Mouse (Mus musculus): Measurements from ENCODE around the gene Dusp10.

Gene Dusp10

DNA sequence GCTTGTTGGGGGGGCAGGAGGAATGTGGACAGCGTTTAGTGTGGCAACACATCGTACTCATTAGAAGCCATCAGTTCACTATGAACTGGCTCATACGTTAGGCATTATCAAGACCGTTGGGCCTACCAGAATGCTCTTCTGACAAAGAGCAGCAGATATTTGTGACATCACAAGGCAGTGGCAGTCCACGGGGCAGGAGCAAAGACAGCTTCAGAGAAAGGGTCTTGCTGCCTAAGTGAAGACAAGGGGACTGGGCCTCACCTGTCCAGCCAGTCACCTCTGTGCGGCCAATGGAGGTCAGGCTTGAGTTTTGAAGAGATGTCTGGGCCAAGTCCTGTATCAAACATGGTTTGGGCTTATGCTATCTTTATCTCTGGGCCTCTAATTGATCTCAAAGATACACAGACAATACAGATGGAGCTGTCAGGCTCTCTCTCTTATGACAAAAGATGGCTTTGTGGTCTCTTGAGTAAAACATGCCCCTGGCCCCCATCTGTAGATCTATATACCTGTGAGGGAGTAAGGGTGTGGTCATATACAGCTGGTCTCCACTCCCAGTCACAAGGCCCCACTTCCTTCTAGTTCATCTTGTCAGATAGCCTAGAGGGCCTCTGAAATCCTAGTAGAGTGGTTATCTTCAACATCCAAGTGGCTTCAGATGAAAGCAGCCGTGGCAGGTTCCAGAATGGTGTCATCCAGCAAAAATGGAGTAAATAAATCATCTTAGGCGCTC, 17.1 kb downstream of the Dusp10 start:
- no peak for DNase-seq (ENCODE audit: low spot score)

DNA sequence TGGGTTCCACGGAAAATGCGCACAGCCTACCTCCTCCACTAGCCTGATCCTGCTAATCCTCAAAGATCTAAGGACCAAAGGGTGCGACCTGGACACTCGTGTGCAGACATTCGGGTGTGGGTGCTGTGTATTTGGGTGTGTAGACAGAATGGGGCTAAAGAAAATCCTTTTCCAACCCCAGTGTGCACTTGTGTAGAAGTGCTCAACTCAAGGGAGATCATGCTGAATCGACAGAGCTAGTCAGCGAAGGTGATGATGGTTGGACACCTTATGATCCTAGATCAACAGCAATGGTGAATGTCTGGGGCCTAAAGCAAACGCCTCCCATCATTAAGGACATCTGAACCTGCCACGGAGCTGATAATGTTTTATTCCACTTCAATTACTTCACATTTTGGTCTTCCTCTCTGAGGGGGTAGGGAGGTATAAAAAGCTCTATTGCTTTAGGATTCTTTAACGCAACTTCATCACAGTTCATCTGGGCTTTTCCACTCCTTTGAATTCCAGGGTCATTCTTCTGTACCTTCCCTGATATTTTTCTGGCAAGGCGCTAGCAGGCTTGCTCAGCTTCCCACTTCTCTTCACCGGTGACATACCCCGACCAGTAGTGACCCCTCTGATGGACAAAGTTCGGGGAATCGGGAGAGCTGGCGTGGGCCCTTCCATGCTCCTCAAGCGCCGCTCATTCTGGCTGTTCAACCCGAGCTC, 19.7 kb downstream of the Dusp10 start:
- DNase-seq (ENCODE audit: low spot score): no peak

DNA sequence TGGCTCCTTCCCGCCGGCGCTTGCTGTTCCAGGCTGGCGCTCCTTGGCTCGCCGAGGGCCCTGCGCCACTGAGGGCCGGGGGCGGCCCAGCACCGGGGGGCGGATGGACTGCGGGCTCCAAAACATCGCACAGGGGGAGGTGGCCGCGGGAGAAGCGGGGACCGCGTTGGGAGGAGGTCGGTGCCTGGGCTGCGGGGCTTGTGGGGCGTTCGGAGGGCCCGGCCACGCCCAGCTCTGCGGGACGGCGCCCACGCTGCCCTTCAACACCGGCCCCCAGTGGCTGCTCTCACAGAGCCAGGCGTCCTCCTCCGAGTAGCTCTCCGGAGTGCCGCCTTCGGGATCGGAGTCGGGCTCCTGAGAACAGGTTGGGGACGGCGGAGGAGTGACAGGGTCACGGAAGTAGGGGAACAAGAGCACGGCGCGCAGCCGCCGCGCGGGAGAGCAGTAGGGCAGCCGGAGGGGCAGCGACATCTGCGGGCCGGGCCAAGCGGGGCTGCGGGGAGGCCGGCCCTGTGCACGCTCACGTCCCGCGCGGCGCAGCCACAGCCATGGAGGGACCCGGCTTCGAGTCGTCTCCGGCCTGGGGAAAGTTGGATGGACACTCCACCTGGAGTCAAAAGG, 20.4 kb downstream of the Dusp10 start:
- peak; percentile 67 for DNase-seq (ENCODE audit: low spot score)

DNA sequence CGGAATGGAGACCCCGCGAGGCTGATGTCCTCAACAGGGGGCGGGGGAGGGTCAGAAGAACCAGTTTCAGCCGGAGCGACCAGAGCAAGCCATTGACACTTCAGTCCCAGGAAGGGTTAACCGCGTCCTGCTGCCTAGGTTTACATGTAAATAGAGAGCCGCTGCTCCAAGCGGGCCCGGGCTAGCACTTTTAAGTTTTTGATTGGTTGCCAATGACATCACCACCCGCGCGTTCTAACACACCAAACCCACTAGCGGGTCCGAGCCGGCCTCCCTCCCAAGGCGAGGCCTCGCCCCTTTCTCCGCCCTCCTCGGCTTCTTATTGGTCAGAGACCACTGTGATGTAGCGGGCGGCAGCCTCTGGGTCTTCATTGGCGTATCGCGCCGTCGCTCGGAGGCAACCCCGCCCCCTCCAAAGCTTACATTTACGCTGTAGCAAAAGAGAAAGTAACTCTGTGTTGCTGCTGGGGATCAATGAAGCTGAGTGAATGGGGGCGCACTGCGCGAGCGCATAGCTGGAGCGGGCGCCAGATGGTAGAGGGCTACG, 21.0 kb downstream of the Dusp10 start, which contains the start of gene 1700056E22Rik:
Gene 1700056E22Rik (minus strand): TSS at position 291 of the 547 bp plus-strand sequence.
- peak; percentile 92 for DNase-seq (ENCODE audit: low spot score)

DNA sequence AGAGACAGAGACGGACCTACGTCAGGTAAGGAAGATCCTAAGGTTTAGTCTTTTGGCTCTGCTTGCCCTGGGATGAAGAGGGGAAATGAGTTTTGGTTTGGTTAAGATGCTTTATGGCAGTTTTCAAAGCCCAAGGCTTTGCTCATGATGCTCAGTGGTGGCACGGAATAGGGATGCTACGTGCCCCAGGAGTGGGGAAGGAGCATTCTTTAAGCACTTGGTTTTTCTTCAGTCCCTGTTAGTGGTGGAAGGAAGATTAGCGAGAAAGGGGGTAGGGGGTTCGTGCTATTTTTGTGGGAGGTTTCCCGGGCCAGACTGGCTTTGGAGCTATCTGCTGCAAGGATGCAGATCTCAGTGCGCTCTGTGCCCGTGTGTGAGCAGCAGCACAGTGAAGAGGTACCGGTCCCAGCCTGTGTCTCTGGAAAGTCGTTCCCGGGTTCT, 21.7 kb downstream of the Dusp10 start:
- DNase-seq (ENCODE audit: low spot score): no peak

DNA sequence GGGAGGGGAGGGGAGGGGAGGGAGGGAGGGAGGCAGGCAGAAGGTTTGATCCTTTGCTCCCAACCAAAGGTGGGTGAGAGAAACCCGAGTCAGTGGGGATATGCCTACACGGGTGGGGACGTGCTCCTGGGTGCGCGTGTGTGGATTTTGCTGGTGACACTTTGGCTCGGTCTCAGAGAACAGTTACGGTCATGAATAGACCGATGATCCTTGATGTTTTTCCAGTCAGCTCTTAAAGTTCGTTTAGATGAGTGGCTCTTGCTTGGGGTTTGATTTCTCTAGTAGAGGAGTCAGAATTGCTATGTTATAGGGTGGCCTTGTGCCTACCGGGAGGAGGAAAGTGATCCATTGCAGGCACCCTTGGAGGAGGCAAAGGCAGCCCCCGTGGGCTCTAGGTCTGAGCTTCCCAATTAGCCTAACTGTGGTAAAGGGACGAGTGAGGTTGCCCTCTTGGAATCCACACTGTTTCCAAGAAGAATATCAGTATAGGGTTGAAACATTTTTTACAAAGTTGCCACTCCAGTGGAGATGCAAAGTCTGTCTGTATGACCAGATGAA, 22.3 kb downstream of the Dusp10 start:
- no peak for DNase-seq (ENCODE audit: low spot score)

DNA sequence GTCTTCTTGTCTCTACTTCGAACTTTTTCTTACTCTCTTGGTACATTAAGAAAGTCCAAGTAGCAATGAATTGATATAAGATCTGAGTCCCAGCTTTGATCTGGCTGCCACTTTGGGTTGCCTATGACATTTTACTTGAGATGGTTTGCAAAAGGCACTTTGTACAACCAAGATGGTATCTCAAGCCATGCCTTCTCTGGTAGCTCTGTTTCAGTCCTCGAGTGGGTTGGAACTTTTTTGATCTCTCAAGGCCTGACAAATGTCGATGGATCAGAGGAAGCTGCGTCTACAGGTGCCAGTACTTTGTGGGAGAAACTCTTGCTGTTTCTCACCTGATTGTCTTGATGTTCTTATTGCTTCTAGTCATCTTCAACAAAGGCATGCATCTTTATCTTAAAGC, 24.7 kb downstream of the Dusp10 start:
- DNase-seq (ENCODE audit: low spot score): no peak

DNA sequence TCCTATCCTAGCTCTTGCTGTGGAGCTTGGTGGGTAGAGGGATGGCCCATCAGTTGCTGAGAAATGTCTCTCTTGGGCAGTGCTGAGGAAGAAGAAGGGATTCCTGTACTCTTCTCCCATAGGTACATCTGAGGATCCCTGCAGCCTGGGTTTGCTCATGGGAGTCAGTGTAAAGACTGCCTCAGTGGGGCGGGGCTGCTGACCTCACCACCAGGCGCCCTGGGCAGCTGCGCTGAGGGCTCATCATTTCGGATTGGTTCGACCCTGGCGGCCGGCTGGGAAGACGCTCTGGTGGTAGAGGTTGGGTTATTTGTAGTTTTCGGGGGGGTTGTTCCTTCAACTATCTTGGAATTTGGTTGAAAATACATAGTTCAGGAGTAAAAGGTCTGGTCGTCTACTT, 26.2 kb downstream of the Dusp10 start:
- DNase-seq (ENCODE audit: low spot score): no peak

DNA sequence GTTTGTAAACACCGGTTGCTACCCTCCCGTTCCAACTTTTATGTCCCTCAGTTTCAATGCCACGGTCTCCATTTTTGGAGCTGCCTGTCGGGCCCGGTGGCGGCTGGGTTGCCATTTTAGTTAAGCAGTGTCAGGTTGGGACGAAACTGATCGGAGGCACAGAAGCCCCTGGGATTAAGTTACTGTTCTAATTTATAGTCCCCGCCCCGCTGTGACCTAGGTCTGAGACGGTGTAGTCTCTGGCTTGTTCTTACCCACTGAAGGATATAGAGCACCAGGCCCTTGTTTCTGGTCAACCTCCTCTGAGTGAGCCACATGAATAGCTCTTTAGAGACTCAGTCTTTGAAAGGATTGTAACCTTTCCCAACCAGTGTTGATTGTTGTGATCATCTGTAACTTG, 27.1 kb downstream of the Dusp10 start:
- no peak for DNase-seq (ENCODE audit: low spot score)

DNA sequence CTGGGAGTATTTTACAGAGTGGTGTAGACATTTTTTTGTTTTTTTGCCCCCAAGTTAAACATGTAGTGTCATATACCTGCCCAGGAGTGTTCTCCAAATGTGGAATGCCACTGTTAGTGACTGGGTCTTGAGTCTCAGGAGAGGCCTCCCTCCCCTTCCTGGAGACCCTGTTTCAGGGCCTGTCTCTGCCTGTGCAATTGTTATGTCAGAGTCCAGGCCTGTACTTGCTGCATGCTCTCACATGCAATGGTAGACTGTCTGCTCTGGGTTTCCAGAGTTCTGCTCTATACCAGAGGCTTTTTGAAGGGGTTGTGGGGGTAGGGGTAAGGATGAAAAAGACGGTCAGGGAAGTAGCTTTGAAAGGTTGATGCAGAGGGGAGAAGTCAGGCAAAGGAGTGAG, 27.8 kb downstream of the Dusp10 start:
- DNase-seq (ENCODE audit: low spot score): no peak

DNA sequence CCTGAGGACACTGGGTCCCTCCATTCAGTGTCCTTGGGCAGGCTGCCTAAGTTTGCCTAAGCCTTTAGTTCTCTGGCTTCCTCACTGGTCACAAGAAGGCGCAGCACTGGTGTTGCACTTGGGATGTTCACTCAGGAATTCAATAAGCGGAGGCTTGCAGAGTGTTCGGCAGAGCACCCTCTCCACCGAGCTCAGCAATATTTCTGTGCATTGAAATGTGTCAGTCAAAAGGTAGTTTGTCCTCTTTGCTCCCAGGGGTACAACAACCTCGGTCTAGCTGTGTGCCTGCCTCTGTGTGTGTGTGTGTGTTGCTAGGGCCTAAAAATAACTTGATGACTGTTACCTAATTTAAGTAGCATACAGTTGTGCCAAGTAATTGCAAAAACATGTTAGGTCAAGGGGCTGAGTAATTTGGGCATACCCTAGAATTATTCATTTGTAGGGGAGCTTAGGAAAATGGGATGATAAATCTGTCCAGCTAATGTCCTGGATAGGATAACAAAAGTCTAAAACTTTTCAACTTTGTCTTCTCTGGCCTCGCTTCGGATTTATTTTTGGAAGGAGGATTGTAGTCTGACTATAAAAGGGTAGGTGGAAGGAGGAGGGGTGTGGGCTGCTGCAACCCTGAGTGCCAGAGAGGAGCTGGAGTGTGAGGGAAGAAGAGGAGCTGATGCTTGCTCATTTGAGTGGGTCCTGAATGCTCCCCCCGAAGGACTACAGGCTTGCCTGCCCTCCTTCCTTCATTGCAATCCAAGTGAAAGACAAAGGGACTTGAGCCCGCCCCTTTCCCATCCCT, 28.9 kb downstream of the Dusp10 start:
- peak; percentile 35 for DNase-seq (ENCODE audit: low spot score)

DNA sequence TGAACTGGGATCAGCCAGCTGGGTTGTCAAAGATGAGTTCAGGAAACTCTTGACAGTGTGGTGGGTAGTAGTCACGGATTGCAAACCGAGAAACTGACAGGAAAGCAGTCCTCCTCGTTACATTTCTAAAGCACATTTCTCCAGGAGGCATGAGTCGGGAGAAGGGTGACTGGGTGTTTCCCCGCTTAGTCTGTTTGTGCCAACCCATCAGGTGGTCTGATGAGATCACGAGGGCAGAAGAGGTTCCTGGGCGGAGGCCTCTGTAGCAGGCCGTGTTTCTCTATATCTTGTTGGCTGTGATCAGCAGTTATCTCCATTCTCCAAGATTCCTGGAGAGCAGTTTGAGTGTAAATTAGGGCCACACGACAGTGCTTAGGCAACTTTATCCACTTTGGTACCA, 29.6 kb downstream of the Dusp10 start:
- DNase-seq (ENCODE audit: low spot score): no peak

DNA sequence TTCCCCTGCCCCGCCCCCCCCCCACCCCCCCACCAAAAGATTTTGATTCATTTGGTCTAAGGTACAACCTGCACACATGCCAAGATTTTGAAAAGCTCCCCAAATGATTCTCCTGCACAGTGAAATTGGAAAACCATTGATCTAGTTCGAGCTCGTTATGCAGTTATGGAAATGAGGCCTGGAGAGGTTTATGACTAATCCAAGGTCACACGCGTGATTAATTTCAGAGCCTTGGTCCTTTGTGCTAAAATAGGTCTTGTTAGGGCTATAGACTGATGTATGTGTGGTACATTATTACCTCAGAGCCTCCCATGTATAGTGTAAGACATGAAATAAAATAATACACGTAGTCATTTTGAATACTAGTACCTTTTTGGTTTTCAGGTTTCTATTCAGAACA, 30.3 kb downstream of the Dusp10 start:
- no peak for DNase-seq (ENCODE audit: low spot score)

DNA sequence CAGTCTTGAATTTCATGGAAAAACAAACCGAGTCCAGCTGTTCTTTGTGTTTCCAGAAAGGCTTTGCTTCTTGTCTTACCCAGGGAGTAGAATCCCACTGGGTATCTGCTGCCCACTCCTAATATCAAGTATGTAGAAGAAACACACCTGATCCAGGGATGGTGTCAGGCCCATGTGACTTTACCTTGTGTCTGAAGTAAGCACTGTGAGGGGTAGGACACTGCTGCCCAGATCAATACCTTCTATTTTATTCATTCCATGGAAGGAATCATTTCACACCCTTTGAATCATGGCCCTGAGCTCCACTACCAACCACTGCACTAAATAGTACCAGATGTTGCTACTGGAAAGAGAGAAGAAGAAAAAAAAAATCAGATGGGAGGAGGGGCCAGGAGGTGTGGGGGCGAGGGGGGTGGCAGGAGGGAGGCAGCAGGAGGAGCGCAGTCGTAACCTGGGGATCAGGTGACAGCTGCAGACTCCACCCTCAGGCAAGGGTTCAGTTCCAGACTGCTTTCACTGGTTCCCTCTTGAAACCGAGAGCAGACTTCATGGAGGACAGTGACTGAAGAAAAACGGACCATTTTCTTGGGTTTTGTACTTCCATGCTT, 33.1 kb downstream of the Dusp10 start:
- DNase-seq (ENCODE audit: low spot score): no peak

DNA sequence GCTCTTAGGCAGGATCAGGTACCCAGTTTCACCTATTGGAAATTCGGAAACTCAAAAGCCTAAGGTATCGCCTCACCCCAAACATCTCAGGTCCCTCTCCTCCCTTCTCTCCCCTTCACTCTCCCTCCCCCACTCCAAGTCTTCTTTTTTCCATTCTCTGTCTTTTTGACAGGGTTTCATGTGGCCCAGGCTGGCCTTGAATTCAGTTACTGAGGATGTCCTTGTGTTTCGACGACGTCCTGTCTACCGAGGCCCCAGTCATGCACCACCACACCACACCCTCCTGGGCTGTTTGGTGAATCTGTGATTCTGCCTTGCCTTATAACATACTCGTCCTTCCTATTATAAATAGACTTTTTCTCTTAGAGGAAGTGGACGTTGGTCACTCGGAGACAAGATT, 34.7 kb downstream of the Dusp10 start:
- no peak for DNase-seq (ENCODE audit: low spot score)

DNA sequence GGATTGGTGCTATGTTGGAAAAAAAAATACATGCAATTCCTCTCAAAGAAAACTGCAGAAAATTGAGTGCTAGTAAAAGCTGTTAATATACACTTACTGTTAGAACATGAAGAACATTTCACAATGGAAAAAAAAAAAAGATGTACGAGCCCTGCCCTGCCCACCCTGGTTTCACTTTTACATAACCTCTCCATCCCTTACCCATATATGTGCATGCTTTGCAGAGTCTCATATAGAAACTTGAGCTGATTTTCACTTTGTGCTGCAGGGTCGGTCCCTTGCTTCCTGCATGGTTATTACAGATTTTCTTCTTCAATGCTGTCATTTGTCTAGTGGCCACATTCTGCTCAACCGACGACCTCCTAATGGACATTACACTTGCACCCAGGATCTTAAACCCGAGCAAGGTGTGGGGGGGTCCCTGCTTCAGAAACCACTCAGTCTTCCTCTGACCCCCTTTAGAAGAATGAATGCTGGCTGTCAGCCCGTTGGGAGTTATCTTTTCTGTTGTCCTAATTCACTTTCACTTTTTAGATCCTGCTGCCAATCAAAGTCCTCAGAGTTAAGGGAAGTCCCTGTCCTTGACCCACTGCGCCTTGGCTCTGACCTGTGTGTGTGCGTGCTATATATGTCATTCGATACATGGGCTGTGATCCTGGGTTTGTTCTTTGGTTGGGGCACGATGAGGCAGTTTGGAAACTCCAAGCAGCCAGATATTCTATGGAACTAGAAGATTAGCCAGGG, 35.7 kb downstream of the Dusp10 start:
- DNase-seq (ENCODE audit: low spot score): no peak

DNA sequence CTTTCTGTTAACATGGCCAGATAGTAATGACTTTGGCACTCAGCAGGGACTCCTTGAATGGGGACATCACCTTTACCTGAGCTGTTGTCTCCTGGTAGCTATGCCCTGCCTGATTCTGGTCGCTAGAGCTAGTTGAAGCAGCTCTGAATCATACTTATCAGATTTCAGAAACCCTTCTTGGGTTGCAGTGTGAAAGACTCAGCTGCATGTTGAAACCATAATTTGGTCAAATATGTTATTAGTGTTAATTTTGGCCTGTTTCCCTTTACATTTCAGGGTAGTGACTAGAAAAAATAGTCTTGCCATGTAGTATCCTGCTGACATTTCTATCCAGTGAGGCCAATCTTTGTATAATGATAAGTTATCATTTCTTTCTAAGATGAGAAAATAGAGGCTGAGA, 38.2 kb downstream of the Dusp10 start:
- DNase-seq (ENCODE audit: low spot score): no peak

DNA sequence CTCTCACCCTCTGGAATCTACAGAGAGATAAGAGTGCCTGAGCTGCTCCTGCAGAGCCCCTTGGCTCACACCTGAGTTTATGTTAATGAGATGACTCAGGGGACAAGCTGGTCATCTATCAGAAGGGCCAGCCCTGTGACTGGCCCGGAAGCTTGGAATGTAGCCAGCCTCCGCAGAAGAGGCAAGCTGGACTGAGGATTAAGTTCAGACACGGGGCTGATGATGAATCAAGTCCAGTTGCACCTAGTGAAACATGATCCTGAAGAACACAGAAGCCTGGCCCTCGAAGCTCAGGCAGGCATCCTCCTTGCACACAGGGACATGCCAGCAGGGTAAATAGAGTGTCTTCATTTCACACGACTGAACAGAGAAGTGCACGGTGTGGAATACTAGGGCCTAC, 38.7 kb downstream of the Dusp10 start:
- no peak for DNase-seq (ENCODE audit: low spot score)

DNA sequence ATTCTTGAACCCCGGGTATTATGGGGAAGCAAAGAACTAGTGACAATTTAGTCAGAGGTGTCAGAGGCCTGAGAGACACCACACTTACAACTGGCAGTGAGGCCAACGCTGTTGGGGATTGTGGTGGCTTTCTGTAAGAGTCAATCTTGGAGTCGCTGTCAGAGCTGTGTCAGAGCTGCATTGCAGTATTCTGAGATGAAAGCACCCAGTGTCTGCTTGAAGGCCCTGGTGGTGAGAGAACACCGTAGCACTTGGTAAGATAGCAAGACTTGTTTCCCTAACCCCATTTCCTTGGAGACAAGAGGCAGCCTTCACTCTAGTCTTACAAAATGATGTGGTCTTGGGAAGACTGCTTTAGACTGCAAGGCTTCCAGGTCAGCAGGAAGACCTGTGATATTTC, 39.2 kb downstream of the Dusp10 start:
- no peak for DNase-seq (ENCODE audit: low spot score)

DNA sequence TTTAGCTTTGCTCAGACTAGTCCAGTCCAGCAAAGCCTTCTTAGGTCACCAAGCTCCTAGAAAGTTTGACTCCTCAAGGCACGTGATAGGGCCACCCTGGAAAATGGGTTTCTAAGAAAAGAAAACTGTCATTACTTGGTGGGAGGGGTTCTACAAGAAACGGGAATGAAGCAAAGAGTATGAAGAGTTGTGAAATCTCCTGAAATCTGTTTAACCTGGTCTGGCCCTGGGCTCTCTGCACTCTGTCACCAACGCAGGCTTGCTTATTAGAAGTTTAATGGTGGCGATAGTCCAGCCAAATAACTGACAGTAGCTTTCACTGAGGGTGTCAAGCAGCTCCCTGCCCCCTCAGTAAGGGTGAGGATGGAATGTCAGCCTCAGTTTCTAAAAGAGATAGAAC, 40.0 kb downstream of the Dusp10 start:
- DNase-seq (ENCODE audit: low spot score): no peak

DNA sequence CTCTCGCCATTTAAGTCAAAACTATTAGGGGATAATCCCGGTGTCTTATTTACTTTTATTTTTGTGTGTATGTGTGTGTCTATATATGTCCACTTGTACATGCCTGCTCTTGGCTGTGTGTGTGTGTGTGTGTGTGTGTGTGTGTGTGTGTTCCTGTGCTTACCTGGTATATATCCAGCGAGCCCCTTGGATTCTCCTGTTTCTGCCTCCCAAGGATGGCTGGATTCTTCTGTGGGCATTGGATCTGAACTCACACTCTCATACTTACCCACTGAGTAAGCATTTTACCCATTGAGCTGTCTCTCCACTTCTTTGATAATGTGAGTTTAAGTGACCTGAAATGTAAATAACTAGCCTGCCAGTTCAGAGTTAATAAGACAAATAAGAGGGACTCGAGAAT, 40.6 kb downstream of the Dusp10 start:
- no peak for DNase-seq (ENCODE audit: low spot score)
